Mouse (Mus musculus) adrenal gland, adult 18-20 months (tissue): ENCODE data around the gene Gnao1. TPM values are rescaled to one million over a fixed set of nuclear protein-coding genes. Genes with fewer than 3 reads are reported as not detected.

Experiments
- DNase-seq, 2 experiments: peaks; one replicate each; pipeline ENCODE4 v3.0.0; 2021 to 2022; ENCODE audit warnings: low spot score in 2 of 2
- total RNA-seq, 2 experiments: library from RNA; stranded (reverse); gene quantifications; 1 replicate in 1 of 2; 2 replicates in 1 of 2; pipeline ENCODE4 v1.2.3; 2021

The Gnao1 gene
- total RNA-seq, 2 experiments from 2014 or later = 32.5 to 52.8 TPM

- no peak for DNase-seq
These were observed 79.1 kb downstream of the Gnao1 start for GRCm38 (mm10) chr8:93888702-93889480.

- no peak for DNase-seq
These were observed 83.8 kb downstream of the Gnao1 start for GRCm38 (mm10) chr8:93893556-93893955.

GRCm38 (mm10) chr8:93896841-93897551, 87.2 kb downstream of the Gnao1 start:
- no peak for DNase-seq

GRCm38 (mm10) chr8:93898570-93898969, 88.8 kb downstream of the Gnao1 start:
- DNase-seq = no peak

GRCm38 (mm10) chr8:93902040-93902439, 92.3 kb downstream of the Gnao1 start:
- DNase-seq = no peak

GRCm38 (mm10) chr8:93906961-93907360, 97.2 kb downstream of the Gnao1 start:
- DNase-seq = no peak

GRCm38 (mm10) chr8:93907987-93908441, 98.2 kb downstream of the Gnao1 start:
- DNase-seq = no peak

GRCm38 (mm10) chr8:93908546-93908945, 98.8 kb downstream of the Gnao1 start:
- DNase-seq = no peak

GRCm38 (mm10) chr8:93911715-93912555, 102.2 kb downstream of the Gnao1 start:
- no peak for DNase-seq

- DNase-seq = peak; percentile 10 to 30
These were observed 108.2 kb downstream of the Gnao1 start for GRCm38 (mm10) chr8:93917859-93918421.

- DNase-seq = no peak
These were observed 108.8 kb downstream of the Gnao1 start for GRCm38 (mm10) chr8:93918580-93918979.

GRCm38 (mm10) chr8:93919422-93919821, 109.7 kb downstream of the Gnao1 start:
- DNase-seq = no peak

- no peak for DNase-seq
These were observed 110.3 kb downstream of the Gnao1 start for GRCm38 (mm10) chr8:93919916-93920589.

GRCm38 (mm10) chr8:93920590-93920948, 110.8 kb downstream of the Gnao1 start:
- DNase-seq = no peak

- DNase-seq = no peak
These were observed 114.2 kb downstream of the Gnao1 start for GRCm38 (mm10) chr8:93923897-93924334.

GRCm38 (mm10) chr8:93925513-93925912, 115.7 kb downstream of the Gnao1 start:
- DNase-seq = no peak

GRCm38 (mm10) chr8:93929233-93929632, 119.5 kb downstream of the Gnao1 start:
- DNase-seq = no peak

GRCm38 (mm10) chr8:93931336-93931735, 121.6 kb downstream of the Gnao1 start:
- DNase-seq = no peak

GRCm38 (mm10) chr8:93932873-93933272, 123.1 kb downstream of the Gnao1 start:
- DNase-seq = peak; percentile 76 to 78

GRCm38 (mm10) chr8:93933288-93933687, 123.5 kb downstream of the Gnao1 start:
- DNase-seq = no peak
